Mouse (Mus musculus) liver, adult 2 months (tissue): ENCODE data around the gene Adam15. TPM values are rescaled to one million over a fixed set of nuclear protein-coding genes. Genes with fewer than 3 reads are reported as not detected.
A peak's percentile ranks its signal among the peaks of the same experiment; 100 is the strongest.

Experiments used
- DNase-seq: peaks from one replicate; pipeline ENCODE4 v3.0.0-alpha.2; 2011; ENCODE audit warnings: low read depth, low spot score; ENCODE audit errors: extremely low read depth
- H3K27ac ChIP-seq: fragments of 200-500 bp; replicated peaks from 2 replicates; pipeline ENCODE4 v1.5.1; 2012; ENCODE audit warnings: low read depth, mild to moderate bottlenecking, control low read depth, inconsistent platforms, low read length; ENCODE audit not compliant: insufficient read depth
- H3K27me3 ChIP-seq: fragments of 200-500 bp; 2 replicates; pipeline ENCODE4 v1.6.1; 2012; ENCODE audit warnings: mild to moderate bottlenecking, moderate library complexity, low read length, inconsistent platforms; ENCODE audit not compliant: control insufficient read depth, insufficient read depth
- H3K36me3 ChIP-seq: fragments of 200-500 bp; 2 replicates; pipeline ENCODE4 v1.6.1; 2012; ENCODE audit warnings: low read length, inconsistent platforms; ENCODE audit not compliant: control insufficient read depth, insufficient read depth
- H3K4me1 ChIP-seq: fragments of 200-500 bp; 2 replicates; pipeline ENCODE4 v1.6.1; 2011; ENCODE audit warnings: low read length; ENCODE audit not compliant: control insufficient read depth, insufficient read depth
- H3K4me3 ChIP-seq: fragments of 200-500 bp; 2 replicates; pipeline ENCODE4 v1.5.1; 2011; ENCODE audit warnings: low read depth, mild to moderate bottlenecking, control low read depth, low read length, moderate library complexity; ENCODE audit not compliant: insufficient read depth
- H3K79me2 ChIP-seq: fragments of 200-500 bp; 2 replicates; pipeline ENCODE4 v1.6.1; 2012; ENCODE audit warnings: inconsistent platforms, mild to moderate bottlenecking, low read length, moderate library complexity; ENCODE audit not compliant: control insufficient read depth, insufficient read depth
- H3K9ac ChIP-seq: fragments of 200-500 bp; 2 replicates; pipeline ENCODE4 v1.6.1; 2012; ENCODE audit warnings: low read depth, mild to moderate bottlenecking, control low read depth, inconsistent platforms, low read length
- CTCF ChIP-seq: fragments of 200-500 bp; IDR thresholded peaks from 2 replicates; pipeline ENCODE4 v1.5.1; 2011; ENCODE audit warnings: low read depth, low read length, control low read depth
- POLR2A ChIP-seq: fragments of 200-500 bp; IDR thresholded peaks from 2 replicates; pipeline ENCODE4 v1.6.1; 2011; ENCODE audit warnings: low read length, control low read depth; ENCODE audit not compliant: insufficient read depth; ENCODE audit errors: extremely low read depth
- WGBS: fragments of 180-500 bp; shearing (Covaris S2); methylation state at CpG from one replicate; pipeline ENCODE4 v1.1.7; 2018; 5-methylcytosine and 5-hydroxymethylcytosine counted together
- polyA plus RNA-seq: library from polyadenylated mRNA; depleted of rRNA; stranded (reverse); fragments of >200 nt; gene quantifications from 2 replicates; pipeline ENCODE4 v1.2.3, GENCODE M21; 2012
- total RNA-seq: library from RNA; depleted of rRNA; stranded (reverse); fragments of >200 nt; gene quantifications from 2 replicates; pipeline ENCODE4 v1.2.3, GENCODE M21; 2014

Gene Adam15
- total and polyA plus RNA-seq, 2 experiments = 1.4 to 4.7 TPM

DNA sequence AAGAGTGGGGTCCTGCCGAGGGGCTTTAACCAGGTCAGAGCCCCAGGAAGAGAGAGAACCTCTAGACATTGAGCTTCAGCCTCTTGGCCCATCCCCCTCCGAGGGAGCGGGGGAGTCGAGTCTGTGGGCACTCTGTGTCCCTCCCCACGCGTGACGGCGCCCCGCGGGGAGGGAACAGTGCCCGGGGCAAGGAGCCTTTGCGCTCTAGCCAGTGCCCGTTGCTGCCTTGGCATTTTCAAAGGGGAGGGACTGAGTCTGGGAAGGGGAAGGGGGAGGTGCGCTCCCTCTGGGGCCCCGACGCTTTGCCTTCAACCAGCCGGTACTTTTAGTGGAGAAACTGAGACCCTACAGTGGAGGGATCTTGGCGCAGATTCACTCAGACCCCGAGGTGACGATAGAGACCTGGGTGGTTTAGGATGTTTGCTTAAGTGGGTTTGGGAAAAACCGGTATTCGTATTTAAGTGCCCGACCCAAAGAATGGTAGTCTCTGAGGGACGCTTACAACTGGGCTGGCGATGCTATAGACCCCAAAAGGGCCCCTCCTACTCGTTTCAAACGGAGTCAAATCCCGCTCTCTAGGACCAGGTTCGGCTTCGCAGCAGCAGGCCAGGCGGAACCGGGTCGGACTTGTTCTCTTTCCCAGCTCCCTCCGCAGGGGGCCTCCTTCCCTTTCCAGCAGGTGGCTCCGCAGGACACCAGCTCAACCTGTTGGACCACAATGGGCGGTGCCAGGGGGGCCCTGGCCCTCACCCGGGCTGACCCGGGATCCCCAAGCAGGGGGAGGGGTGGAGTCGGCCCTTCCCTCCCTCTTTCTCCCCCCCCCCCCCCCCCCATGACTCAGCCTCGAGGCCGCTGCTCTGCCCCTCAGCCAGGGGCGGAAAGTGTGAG is 44.5 kb upstream of the Adam15 start, which contains the start of gene Zbtb7b:
TSS of gene Zbtb7b (minus strand) at position 771 of the 888 bp plus-strand sequence.
- WGBS = under 1% methylated on average over 41 of the region's 42 CpGs

GRCm38 (mm10) chr3:89393605-89394004 is 43.8 kb upstream of the Adam15 start:
- no peaks in the 10 kb centered on the region for H3K27me3 ChIP-seq
- DNase-seq = peak; percentile 90
- H3K9ac ChIP-seq = peak overlapping the region; percentile 92
- no peaks in the 10 kb centered on the region for H3K36me3 ChIP-seq
- H3K27ac ChIP-seq = peak overlapping the region; percentile 98
- H3K4me3 ChIP-seq = peak overlapping the region; percentile 85
- TF ChIP-seq CTCF (no peak), POLR2A (peak; percentile 86)
- under 1% methylated on average over 15 of the region's 15 CpGs for WGBS
- H3K79me2 ChIP-seq = peaks cover 36% of the 10 kb centered on the region
- peaks cover 26% of the 10 kb centered on the region for H3K4me1 ChIP-seq

More for the DNA sequence above, 44.5 kb upstream of the Adam15 start, which contains the start of gene Zbtb7b:
- Histone ChIP-seq H3K9ac (peak within 1 kb of the TSS; percentile 92), H3K36me3 (no peaks in the 10 kb centered on the region), H3K4me1 (peaks cover 24% of the 10 kb centered on the region), H3K79me2 (peaks cover 33% of the 10 kb centered on the region), H3K27ac (peak within 1 kb of the TSS; percentile 98), H3K27me3 (no peaks in the 10 kb centered on the region), H3K4me3 (peak within 1 kb of the TSS; percentile 85)
- peak; percentile 59; the same call in 1 of the 2 replicates for TF ChIP-seq POLR2A
- peak; percentile 67 for TF ChIP-seq CTCF
- DNase-seq = peak; percentile 86

DNA sequence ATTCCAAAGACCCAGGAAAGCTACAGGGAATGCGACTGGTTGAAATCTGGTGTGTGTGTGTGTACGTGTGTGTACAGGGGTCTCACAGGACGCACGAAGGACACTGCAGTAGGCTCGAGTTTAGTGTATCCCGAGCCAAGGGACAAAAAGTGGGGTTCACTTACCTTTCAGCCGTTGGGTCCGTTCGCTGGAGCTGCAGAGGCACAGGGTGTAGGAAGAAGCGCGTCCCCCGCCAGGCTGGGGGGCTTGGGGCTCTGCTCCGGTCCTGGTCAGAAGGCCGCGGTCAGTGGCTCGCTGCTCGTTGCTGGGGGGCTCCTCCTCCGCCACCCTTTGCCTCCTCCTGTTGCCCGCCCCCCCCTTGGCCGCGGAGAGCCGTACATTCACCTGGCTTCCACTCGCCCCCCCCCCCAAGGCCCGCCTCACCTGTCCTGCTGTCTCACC is 43.1 kb upstream of the Adam15 start:
- no peak for DNase-seq
- TF ChIP-seq POLR2A (0 out of 2 replicates have a peak, but pooled peaks have one; percentile 26), CTCF (no peak)
- Histone ChIP-seq H3K27ac (peak overlapping the region; percentile 87), H3K36me3 (no peaks in the 10 kb centered on the region), H3K4me1 (peaks cover 32% of the 10 kb centered on the region), H3K9ac (peak overlapping the region; percentile 82), H3K4me3 (peak overlapping the region; percentile 71), H3K79me2 (peaks cover 43% of the 10 kb centered on the region), H3K27me3 (no peaks in the 10 kb centered on the region)
- WGBS = 1% methylated on average over 20 of the region's 24 CpGs

GRCm38 (mm10) chr3:89391663-89392511 is 42.1 kb upstream of the Adam15 start:
- peaks cover 53% of the 10 kb centered on the region for H3K79me2 ChIP-seq
- 1% methylated on average over 56 of the region's 56 CpGs for WGBS
- peak overlapping the region; percentile 71 for H3K4me3 ChIP-seq

DNA sequence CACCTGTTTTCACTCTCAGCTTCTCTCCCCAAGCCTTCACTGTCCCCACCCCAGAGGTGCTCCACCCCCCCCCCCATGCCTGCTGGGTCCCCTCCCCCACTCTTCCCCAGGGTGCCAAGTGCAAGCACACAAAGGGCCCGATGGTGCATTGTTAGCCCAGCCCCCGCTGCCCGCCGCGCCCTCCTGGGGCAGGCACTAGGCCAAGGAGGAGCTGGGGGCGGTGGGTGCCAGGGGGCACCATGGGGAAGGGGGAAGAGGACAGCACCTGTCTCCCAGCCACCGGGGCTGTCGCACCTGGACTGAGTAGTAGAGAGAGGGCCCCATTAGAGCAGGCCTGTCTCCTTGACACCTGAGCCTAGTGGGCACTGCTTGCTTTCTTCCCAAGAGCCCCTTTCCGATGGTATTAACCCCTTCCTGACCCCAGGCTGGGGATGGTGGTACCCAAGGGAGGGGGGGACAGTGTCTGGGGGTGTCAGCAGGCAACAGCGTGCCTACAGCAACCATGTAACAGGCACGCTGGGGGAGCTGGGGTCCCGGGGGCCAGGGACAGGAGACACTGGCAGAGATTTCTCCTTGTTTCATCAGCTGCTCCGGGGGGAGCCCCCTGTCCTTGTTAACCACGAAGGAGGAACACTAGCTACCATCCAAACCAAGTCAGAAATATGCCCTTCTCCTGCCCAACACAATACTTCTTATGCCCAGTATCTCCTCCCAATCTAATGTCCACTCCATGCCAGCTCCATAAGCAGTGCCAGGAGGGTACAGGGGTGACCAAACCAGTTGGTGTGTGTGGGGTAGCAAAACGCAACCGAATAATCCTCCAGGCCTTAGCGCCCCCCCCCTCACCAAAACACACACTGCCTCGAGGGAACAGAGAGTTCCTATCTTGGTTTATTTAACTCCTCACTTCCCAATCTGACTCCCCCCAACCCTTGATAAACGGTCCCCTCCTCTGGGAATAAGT is 41.2 kb upstream of the Adam15 start:
- no peaks in the 10 kb centered on the region for H3K27me3 ChIP-seq
- peak overlapping the region; percentile 71 for H3K4me3 ChIP-seq
- H3K36me3 ChIP-seq = peaks cover 2% of the 10 kb centered on the region; the same call in 1 of the 2 replicates
- TF ChIP-seq POLR2A (no peak), CTCF (no peak)
- H3K27ac ChIP-seq = peak overlapping the region; percentile 88
- H3K79me2 ChIP-seq = peaks cover 60% of the 10 kb centered on the region
- DNase-seq = peak; percentile 48
- peaks cover 32% of the 10 kb centered on the region for H3K4me1 ChIP-seq
- WGBS = 7% methylated on average over 19 of the region's 19 CpGs
- peak overlapping the region; percentile 82 for H3K9ac ChIP-seq

More at GRCm38 (mm10) chr3:89391663-89392511, 42.1 kb upstream of the Adam15 start:
- Histone ChIP-seq H3K27ac (peak overlapping the region; percentile 97), H3K4me1 (peaks cover 33% of the 10 kb centered on the region), H3K27me3 (no peaks in the 10 kb centered on the region), H3K36me3 (no peaks in the 10 kb centered on the region), H3K9ac (peak overlapping the region; percentile 82)
- TF ChIP-seq CTCF (no peak), POLR2A (0 out of 2 replicates have a peak, but pooled peaks have one; percentile 18)
- peak; percentile 85 for DNase-seq
